Mouse (Mus musculus) forebrain, embryonic 12.5 days (tissue): ENCODE results near the gene Ptprm. TPM values are rescaled to one million over a fixed set of nuclear protein-coding genes. Genes with fewer than 3 reads are reported as not detected.

Experiments used
- ATAC-seq: fragments of 200-750 bp; cut with Nextera tagmentation; 2 replicates; pipeline ENCODE4 v1.8.0; 2017; ENCODE audit warnings: moderate TSS enrichment; ENCODE audit not compliant: low FRiP score
- H3K27ac ChIP-seq: fragments of 300-500 bp; sonication (generic); 2 replicates; pipeline ENCODE4 v1.5.1; 2016; ENCODE audit warnings: mild to moderate bottlenecking
- H3K27me3 ChIP-seq: fragments of 300-500 bp; sonication (generic); 2 replicates; pipeline ENCODE4 v1.6.1; 2016; ENCODE audit warnings: mild to moderate bottlenecking
- H3K36me3 ChIP-seq: fragments of 300-500 bp; sonication (generic); replicated peaks from 2 replicates; pipeline ENCODE4 v1.6.1; 2016; ENCODE audit warnings: mild to moderate bottlenecking
- H3K4me1 ChIP-seq: fragments of 300-500 bp; sonication (generic); 2 replicates; pipeline ENCODE4 v1.6.1; 2016
- H3K4me2 ChIP-seq: fragments of 300-500 bp; sonication (generic); 2 replicates; pipeline ENCODE4 v1.6.1; 2016; ENCODE audit warnings: mild to moderate bottlenecking, moderate library complexity
- H3K4me3 ChIP-seq: fragments of 300-500 bp; sonication (generic); replicated peaks from 2 replicates; pipeline ENCODE4 v1.5.1; 2016; ENCODE audit warnings: mild to moderate bottlenecking
- H3K9ac ChIP-seq: fragments of 300-500 bp; sonication (generic); 2 replicates; pipeline ENCODE4 v1.6.1; 2016; ENCODE audit warnings: mild to moderate bottlenecking
- H3K9me3 ChIP-seq: fragments of 300-500 bp; sonication (generic); 2 replicates; pipeline ENCODE4 v1.6.1; 2016
- WGBS: fragments of 180-500 bp; shearing (Covaris S2); methylation state at CpG from one replicate; pipeline ENCODE4 v1.1.7; 2016; 5-methylcytosine and 5-hydroxymethylcytosine counted together
- polyA plus RNA-seq: library from polyadenylated mRNA; unstranded; fragments of >200 nt; fragmentation: Nextera tagmentation; extraction: Ambion mirVana; gene quantifications from 2 replicates; pipeline ENCODE4 v1.2.1, GENCODE M21; 2016

Gene Ptprm
- polyA plus RNA-seq, 1 experiment from 2014 or later: 8.8 TPM

- Histone ChIP-seq H3K36me3 (no peaks in the 10 kb centered on the region), H3K9me3 (no peaks in the 10 kb centered on the region), H3K4me2 (no peak overlapping the region), H3K27me3 (no peaks in the 10 kb centered on the region), H3K4me1 (peaks cover 12% of the 10 kb centered on the region), H3K27ac (no peak overlapping the region), H3K9ac (no peak overlapping the region), H3K4me3 (no peak overlapping the region)
- WGBS: 81% methylated on average over 6 of the region's 6 CpGs
- ATAC-seq: peak; percentile 51; the same call in 1 of the 2 replicates
These were observed 342.2 kb downstream of the Ptprm start for GRCm38 (mm10) chr17:67011836-67012583.

- Histone ChIP-seq H3K4me1 (peaks cover 16% of the 10 kb centered on the region), H3K9me3 (no peaks in the 10 kb centered on the region), H3K36me3 (no peaks in the 10 kb centered on the region), H3K9ac (no peak overlapping the region), H3K4me2 (no peak overlapping the region), H3K27ac (no peak overlapping the region), H3K4me3 (no peak overlapping the region), H3K27me3 (no peaks in the 10 kb centered on the region)
- ATAC-seq: no peak
- WGBS: 55% methylated on average over 4 of the region's 4 CpGs
These were observed 344.1 kb downstream of the Ptprm start for GRCm38 (mm10) chr17:67010136-67010535.

GRCm38 (mm10) chr17:67008137-67008536 is 346.1 kb downstream of the Ptprm start:
- WGBS: 89% methylated on average over 9 of the region's 9 CpGs
- H3K4me1 ChIP-seq: peaks cover 15% of the 10 kb centered on the region
- H3K4me3 ChIP-seq: no peak overlapping the region
- H3K36me3 ChIP-seq: no peaks in the 10 kb centered on the region
- H3K9me3 ChIP-seq: no peaks in the 10 kb centered on the region
- H3K4me2 ChIP-seq: no peak overlapping the region
- H3K27me3 ChIP-seq: no peaks in the 10 kb centered on the region
- H3K9ac ChIP-seq: no peak overlapping the region
- no peak for ATAC-seq
- no peak overlapping the region for H3K27ac ChIP-seq

GRCm38 (mm10) chr17:67006740-67007385 is 347.4 kb downstream of the Ptprm start:
- Histone ChIP-seq H3K4me1 (peaks cover 13% of the 10 kb centered on the region), H3K27ac (no peak overlapping the region)
- ATAC-seq: no peak

GRCm38 (mm10) chr17:66996882-66997281 is 357.4 kb downstream of the Ptprm start:
- WGBS: 72% methylated on average over 2 of the region's 2 CpGs
- H3K9me3 ChIP-seq: 0 out of 2 replicates have a peak, but pooled peaks cover 5% of the 10 kb centered on the region
- no peak for ATAC-seq
- H3K36me3 ChIP-seq: no peaks in the 10 kb centered on the region
- H3K9ac ChIP-seq: no peak overlapping the region
- H3K27me3 ChIP-seq: no peaks in the 10 kb centered on the region
- H3K27ac ChIP-seq: no peak overlapping the region
- no peak overlapping the region for H3K4me2 ChIP-seq
- no peaks in the 10 kb centered on the region for H3K4me1 ChIP-seq
- no peak overlapping the region for H3K4me3 ChIP-seq

More at GRCm38 (mm10) chr17:67006740-67007385, 347.4 kb downstream of the Ptprm start:
- Histone ChIP-seq H3K36me3 (no peaks in the 10 kb centered on the region), H3K4me2 (no peak overlapping the region), H3K4me3 (no peak overlapping the region), H3K9me3 (no peaks in the 10 kb centered on the region), H3K9ac (no peak overlapping the region), H3K27me3 (no peaks in the 10 kb centered on the region)
- 51% methylated on average over 14 of the region's 14 CpGs for WGBS

GRCm38 (mm10) chr17:66996016-66996415 is 358.2 kb downstream of the Ptprm start:
- H3K4me3 ChIP-seq: no peak overlapping the region
- H3K9me3 ChIP-seq: 0 out of 2 replicates have a peak, but pooled peaks cover 5% of the 10 kb centered on the region
- no peaks in the 10 kb centered on the region for H3K36me3 ChIP-seq
- WGBS: 92% methylated on average over 6 of the region's 6 CpGs
- no peak overlapping the region for H3K4me2 ChIP-seq
- H3K27me3 ChIP-seq: no peaks in the 10 kb centered on the region
- H3K27ac ChIP-seq: no peak overlapping the region
- ATAC-seq: no peak
- no peak overlapping the region for H3K9ac ChIP-seq
- no peaks in the 10 kb centered on the region for H3K4me1 ChIP-seq

GRCm38 (mm10) chr17:66991815-66992214 is 362.4 kb downstream of the Ptprm start:
- 87% methylated on average over 4 of the region's 4 CpGs for WGBS
- no peak for ATAC-seq
- Histone ChIP-seq H3K4me3 (no peak overlapping the region), H3K4me2 (no peak overlapping the region), H3K4me1 (no peaks in the 10 kb centered on the region), H3K27ac (no peak overlapping the region), H3K9me3 (no peaks in the 10 kb centered on the region), H3K36me3 (no peaks in the 10 kb centered on the region), H3K9ac (no peak overlapping the region), H3K27me3 (no peaks in the 10 kb centered on the region)

GRCm38 (mm10) chr17:66990761-66991160 is 363.5 kb downstream of the Ptprm start:
- Histone ChIP-seq H3K27me3 (no peaks in the 10 kb centered on the region), H3K9ac (no peak overlapping the region), H3K4me3 (no peak overlapping the region), H3K4me1 (no peaks in the 10 kb centered on the region), H3K27ac (no peak overlapping the region), H3K36me3 (no peaks in the 10 kb centered on the region), H3K9me3 (no peaks in the 10 kb centered on the region), H3K4me2 (no peak overlapping the region)
- WGBS: 61% methylated on average over 2 of the region's 2 CpGs
- ATAC-seq: no peak

- Histone ChIP-seq H3K4me1 (no peaks in the 10 kb centered on the region), H3K9me3 (no peaks in the 10 kb centered on the region), H3K27me3 (no peaks in the 10 kb centered on the region), H3K9ac (no peak overlapping the region), H3K4me2 (no peak overlapping the region), H3K36me3 (no peaks in the 10 kb centered on the region), H3K27ac (no peak overlapping the region), H3K4me3 (no peak overlapping the region)
- WGBS: 82% methylated on average over 1 of the region's 1 CpGs
- ATAC-seq: no peak
These were observed 366.2 kb downstream of the Ptprm start for GRCm38 (mm10) chr17:66988014-66988413.

GRCm38 (mm10) chr17:66981649-66982048 is 372.6 kb downstream of the Ptprm start:
- Histone ChIP-seq H3K4me1 (no peaks in the 10 kb centered on the region), H3K4me2 (no peak overlapping the region), H3K9ac (no peak overlapping the region), H3K27me3 (no peaks in the 10 kb centered on the region), H3K36me3 (no peaks in the 10 kb centered on the region), H3K9me3 (no peaks in the 10 kb centered on the region), H3K4me3 (no peak overlapping the region), H3K27ac (no peak overlapping the region)
- no peak for ATAC-seq
- WGBS: 89% methylated on average over 2 of the region's 2 CpGs

- WGBS: 82% methylated on average over 5 of the region's 5 CpGs
These were observed 374.3 kb downstream of the Ptprm start for GRCm38 (mm10) chr17:66979971-66980370.

GRCm38 (mm10) chr17:66976490-66976889 is 377.8 kb downstream of the Ptprm start:
- 80% methylated on average over 5 of the region's 5 CpGs for WGBS
- ATAC-seq: no peak
- H3K9ac ChIP-seq: no peak overlapping the region
- no peaks in the 10 kb centered on the region for H3K27me3 ChIP-seq
- no peaks in the 10 kb centered on the region for H3K36me3 ChIP-seq
- no peak overlapping the region for H3K4me3 ChIP-seq
- H3K9me3 ChIP-seq: no peaks in the 10 kb centered on the region
- H3K4me1 ChIP-seq: no peaks in the 10 kb centered on the region
- H3K4me2 ChIP-seq: no peak overlapping the region
- no peak overlapping the region for H3K27ac ChIP-seq

More at GRCm38 (mm10) chr17:66979971-66980370, 374.3 kb downstream of the Ptprm start:
- H3K27ac ChIP-seq: no peak overlapping the region
- H3K27me3 ChIP-seq: no peaks in the 10 kb centered on the region
- no peaks in the 10 kb centered on the region for H3K9me3 ChIP-seq
- no peaks in the 10 kb centered on the region for H3K36me3 ChIP-seq
- no peak for ATAC-seq
- no peak overlapping the region for H3K9ac ChIP-seq
- no peak overlapping the region for H3K4me2 ChIP-seq
- H3K4me3 ChIP-seq: no peak overlapping the region
- H3K4me1 ChIP-seq: no peaks in the 10 kb centered on the region

GRCm38 (mm10) chr17:66972976-66973375 is 381.3 kb downstream of the Ptprm start:
- no peak for ATAC-seq
- H3K27me3 ChIP-seq: no peaks in the 10 kb centered on the region
- no peak overlapping the region for H3K4me3 ChIP-seq
- H3K4me1 ChIP-seq: no peaks in the 10 kb centered on the region
- H3K9me3 ChIP-seq: no peaks in the 10 kb centered on the region
- H3K36me3 ChIP-seq: no peaks in the 10 kb centered on the region
- WGBS: 87% methylated on average over 3 of the region's 3 CpGs
- H3K4me2 ChIP-seq: no peak overlapping the region
- no peak overlapping the region for H3K9ac ChIP-seq
- H3K27ac ChIP-seq: no peak overlapping the region
